Mouse (Mus musculus) gastrocnemius, postnatal 4 days (tissue): ENCODE measurements around the gene Cldn13. TPM values are rescaled to one million over a fixed set of nuclear protein-coding genes. Genes with fewer than 3 reads are reported as not detected.
"Not testable (repeated sequence)": the region's sequence is repeated elsewhere in the genome, so short reads cannot be mapped to it uniquely, and the experiment has no call there.

ENCODE experiments used
- DNase-seq, 2 experiments: peaks; one replicate each; pipeline ENCODE4 v3.0.0; 2021 to 2022; ENCODE audit warnings: low spot score in 2 of 2, mixed read lengths in 2 of 2
- long read RNA-seq, 2 experiments: library from polyadenylated mRNA; stranded (forward); transcript quantifications; one replicate each; pipeline ENCODE4 v2.0.0; 2021
- total RNA-seq, 2 experiments: library from RNA; stranded (reverse); gene quantifications; 2 replicates each; pipeline ENCODE4 v1.2.3; 2021

The Cldn13 gene
- not detected for total RNA-seq
- long read RNA-seq, experiment 1 = 0 reads
- long read RNA-seq, experiment 2, partial matches to known transcripts = 0 of 2 reads
- long read RNA-seq, experiment 2, other reads (novel, unspliced or antisense) = 0 of 2 reads

DNA sequence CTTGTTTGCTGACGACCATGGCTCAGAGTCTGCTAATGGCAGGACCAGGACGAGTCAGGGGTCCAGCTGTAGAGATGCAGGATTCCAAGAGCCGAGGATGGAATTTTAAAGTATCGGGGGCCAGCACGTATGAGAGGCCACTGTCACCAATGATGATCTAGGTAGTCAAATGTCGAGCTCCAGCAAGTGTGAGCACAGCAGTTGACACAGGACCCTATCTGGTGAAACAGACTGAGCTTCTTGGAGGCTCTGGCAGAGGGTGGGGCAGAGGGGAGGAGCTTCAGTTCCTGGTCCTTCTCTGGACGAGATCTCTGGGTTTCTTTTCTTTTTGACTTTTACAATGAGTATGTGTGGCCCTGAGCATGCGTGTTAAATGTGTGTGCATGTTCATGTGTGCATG is at the start of gene Cldn13:
Cldn13 (minus strand) TSS at position 216 of the 400 bp plus-strand sequence.
- no peak for DNase-seq

DNA sequence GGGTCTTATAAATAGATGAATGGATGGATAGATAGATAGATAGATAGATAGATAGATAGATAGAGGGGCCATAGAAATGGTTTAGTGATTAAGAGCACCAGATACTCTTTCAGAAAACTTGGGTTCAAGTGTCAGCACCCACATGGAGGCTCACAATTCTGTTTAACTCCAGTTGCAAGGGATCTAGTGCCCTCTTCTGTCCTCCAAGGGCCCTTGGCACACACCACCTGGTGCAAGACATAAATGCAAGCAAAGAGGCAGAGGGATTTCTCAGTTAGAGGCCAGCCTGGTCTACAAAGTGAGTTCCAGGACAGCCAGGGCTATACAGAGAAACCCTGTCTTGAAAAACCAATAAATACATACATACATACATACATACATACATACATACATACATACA is 49.3 kb upstream of the Cldn13 start:
- DNase-seq = not testable (repeated sequence)

GRCm38 (mm10) chr5:134963546-134963945 is 48.2 kb upstream of the Cldn13 start:
- no peak for DNase-seq

DNA sequence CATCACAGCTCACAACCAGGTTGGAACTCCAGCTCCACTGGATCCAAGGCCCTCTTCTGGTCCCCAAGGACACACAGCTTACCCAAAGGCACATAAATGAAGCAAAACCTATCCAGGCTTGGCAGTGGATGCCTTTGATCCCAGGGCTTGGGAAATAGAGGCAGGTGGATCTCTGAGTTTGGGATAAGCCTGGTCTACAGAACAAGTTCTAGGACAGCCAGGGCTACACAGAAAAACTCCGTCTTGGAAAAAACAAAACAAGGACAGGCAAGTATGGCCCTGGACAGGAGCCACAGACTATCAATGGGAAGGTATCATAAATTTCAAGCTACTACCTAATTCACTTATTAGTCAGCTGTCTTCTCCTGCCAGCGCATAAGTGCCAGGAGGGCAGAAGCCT is 46.2 kb upstream of the Cldn13 start:
- DNase-seq = no peak

DNA sequence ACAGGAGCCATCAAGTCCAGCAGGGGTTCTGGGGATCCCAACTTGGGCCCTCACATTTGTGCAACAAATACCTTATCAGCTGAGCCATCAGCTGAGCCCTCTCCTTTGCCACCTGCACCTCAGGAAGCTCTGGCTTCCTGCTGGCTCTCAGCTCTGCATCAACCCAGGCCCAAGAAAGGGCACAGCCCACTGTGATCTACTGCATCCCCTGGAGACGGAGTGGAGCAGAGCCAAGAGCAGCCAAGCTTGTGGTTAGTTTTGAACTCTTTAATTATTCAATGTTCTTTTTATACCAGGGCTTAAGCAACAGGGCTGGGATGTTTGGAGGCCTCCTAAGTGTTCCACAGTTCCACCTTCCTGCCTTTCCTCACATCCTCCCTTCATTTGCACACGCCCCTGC is 45.1 kb upstream of the Cldn13 start:
- DNase-seq = no peak

- peak in 1 of 2 experiments; percentile 42 for DNase-seq
These were observed 43.8 kb upstream of the Cldn13 start for GRCm38 (mm10) chr5:134959114-134959513.

GRCm38 (mm10) chr5:134955491-134955890 is 40.2 kb upstream of the Cldn13 start:
- no peak for DNase-seq

DNA sequence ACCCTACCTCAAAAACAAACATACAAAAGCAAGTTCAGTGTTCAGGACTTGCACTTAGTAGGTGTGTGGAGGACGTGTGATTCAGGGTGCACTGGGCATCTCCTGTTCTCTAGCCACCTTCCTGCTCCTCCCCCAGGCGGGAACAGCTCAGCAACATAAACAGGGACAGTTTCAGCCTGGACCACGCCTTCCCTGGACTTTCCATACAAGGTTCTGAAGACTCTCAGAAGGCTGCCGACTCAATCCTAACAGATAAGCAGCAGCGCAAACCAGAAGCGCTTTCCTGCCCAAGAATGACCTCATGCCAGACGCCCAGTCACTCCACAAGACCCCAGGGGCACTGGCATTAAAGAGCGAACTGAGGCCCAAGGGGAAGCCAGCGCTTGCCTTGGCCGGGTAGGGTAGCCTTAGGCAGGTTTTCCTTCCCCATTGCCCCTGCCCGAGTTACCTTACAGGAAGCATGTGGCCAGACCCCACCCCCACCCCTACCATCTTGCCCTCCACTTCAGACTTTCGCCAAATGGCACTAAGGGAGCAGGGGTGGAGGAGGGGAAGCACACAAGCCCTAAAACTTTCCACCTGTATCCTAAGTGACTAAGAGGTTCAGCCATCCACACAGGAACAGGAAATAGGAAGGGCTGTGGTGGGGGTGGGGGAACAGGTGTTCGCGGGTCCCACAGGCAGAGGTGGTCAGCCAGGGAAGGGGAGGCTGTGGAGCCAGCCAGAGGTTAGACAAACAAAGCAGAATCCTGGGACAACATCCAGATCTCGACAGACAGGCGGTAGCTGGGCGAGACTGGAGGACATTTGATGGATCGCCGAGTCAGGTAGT is 35.9 kb upstream of the Cldn13 start:
- no peak for DNase-seq

GRCm38 (mm10) chr5:134948085-134948439 is 32.7 kb upstream of the Cldn13 start:
- DNase-seq = no peak

GRCm38 (mm10) chr5:134947420-134948084 is 32.2 kb upstream of the Cldn13 start:
- no peak for DNase-seq

GRCm38 (mm10) chr5:134946857-134947255 is 31.5 kb upstream of the Cldn13 start, which contains the start of gene Cldn4:
Gene Cldn4 (minus strand): TSS chr5:134946934.
- no peak for DNase-seq

DNA sequence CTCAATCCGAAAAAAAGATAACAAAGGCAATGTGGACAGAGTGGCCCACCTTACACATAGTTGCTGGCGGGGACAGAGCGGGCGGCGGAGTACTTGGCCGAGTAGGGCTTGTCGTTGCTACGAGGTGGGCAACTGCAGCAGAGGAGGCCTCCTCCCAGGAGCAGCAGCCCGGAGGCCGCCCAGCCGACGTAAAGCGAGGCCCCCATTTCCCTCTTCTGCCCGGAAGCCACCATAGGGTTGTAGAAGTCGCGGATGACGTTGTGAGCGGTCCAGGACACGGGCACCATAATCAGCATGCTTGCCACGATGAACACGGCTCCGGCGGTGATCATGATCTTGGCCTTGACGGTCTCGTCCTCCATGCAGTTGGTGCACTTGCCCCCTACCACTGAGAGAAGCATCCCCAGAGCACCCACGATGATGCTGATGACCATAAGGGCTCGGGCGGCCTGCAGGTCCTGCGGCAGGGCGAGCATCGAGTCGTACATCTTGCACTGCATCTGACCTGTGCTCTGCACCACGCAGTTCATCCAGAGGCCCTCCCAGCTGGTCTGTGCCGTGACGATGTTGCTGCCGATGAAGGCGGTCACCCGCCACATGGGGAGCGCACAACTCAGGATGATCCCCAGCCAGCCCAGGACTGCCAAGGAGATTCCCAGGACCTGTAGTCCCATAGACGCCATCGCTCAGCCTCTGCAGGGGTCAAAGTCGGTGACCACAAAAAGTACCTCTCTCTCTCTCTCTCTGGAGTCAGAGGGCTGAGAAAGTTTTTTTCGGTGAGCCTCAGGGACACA is 30.9 kb upstream of the Cldn13 start:
- DNase-seq = no peak

- DNase-seq = no peak
These were observed 30.1 kb upstream of the Cldn13 start for GRCm38 (mm10) chr5:134945266-134945959.

DNA sequence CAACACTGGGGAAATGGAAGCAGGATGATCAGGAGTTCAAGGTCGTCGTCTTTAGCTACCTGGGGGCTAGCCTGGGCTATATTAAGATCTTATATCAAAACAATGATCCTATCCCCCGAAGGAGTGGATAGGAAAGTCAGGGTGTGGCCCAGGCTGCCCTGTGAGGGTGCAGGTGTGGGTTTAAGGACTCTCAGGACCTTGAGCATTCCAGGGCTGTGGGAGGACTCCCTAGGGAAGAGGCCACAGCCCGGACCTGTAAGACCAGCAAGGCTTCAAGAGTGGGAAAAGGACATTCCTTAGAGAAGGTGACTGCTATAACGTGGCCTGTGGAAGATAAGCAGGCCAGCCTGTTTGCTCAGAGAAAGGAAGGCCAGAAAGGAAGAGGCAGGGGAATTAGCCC is 28.9 kb upstream of the Cldn13 start:
- DNase-seq = no peak

DNA sequence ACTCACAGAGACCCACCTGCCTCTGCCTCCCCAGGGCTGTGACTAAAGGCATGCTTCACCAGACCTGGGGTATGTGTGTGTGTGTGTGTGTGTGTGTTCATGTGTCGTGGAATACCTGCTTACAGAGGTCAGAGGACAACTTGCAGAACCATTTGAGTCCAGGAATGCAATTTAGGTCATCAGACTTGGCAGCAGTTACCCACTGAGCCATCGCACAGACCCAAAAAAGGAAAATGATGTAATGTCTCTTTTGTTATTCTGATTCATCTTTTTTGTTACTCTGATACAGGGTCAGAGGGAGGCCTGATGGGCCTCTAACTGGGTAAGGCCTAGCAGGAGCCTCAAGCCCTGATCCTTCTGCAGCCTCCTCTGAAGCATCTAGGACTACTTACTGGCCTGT is 27.4 kb upstream of the Cldn13 start:
- DNase-seq = no peak

- DNase-seq = no peak
These were observed 26.3 kb upstream of the Cldn13 start for GRCm38 (mm10) chr5:134941472-134942209.

DNA sequence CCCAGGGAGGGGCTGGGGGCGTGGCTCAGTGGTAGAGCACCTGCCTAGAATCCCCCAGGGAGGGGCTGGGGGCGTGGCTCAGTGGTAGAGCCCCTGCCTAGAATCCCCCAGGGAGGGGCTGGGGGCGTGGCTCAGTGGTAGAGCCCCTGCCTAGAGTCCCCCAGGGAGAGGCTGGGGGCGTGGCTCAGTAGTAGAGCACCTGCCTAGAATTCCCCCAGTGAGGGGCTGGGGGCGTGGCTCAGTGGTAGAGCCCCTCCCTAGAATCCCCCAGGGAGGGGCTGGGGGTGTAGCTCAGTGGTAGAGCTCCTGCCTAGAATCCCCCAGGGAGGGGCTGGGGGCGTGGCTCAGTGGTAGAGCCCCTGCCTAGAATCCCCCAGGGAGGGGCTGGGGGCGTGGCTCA is 24.2 kb upstream of the Cldn13 start:
- DNase-seq = not testable (repeated sequence)

GRCm38 (mm10) chr5:134939069-134939468 is 23.7 kb upstream of the Cldn13 start:
- DNase-seq = no peak

DNA sequence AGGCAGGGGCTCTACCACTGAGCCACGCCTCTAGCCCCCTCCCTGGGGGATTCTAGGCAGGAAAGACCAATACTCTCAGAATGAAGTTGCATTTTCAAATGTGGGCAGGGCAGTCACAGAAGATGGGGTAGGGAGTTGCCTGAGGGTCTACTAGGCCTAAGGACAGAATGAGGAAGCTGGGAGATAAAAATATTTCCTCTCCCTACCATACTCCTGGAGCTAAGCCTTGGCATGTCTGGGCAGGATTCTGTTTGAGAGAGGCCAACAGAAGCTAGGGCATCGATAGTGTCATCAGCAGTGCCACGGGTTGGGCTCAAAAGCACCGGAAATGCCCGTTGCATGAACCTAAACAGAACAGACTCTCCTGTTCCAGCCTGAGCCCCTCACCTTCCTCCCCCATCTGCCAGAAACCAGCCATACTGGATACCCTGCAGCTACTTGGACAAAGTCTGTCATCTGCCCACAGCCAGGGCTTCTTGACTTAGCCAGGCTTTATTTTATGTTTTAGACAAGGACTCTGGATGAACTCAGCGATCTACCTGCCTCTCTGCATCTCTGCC is 21.4 kb upstream of the Cldn13 start:
- DNase-seq = no peak

DNA sequence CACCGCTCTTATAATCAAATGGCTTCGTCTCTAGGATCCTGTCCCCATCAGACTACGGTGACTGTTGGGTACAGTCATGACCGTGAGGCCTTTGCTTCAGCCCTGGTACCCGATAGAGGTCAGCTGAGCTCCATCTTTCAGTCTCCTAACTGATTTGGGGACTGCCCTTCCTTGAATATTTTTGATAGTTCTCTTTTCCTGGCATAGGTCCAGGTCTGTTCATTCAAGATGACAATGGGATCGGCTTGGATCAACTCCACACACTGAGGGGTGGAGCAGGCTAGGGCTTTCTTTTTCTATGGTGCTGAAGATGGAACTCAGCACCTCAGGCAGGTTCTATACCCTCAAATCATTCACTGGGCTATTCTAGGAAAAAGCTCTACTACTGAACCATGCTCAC is 20.7 kb upstream of the Cldn13 start:
- no peak for DNase-seq
